Mouse (Mus musculus) liver, embryonic 14.5 days (tissue): Measurements from ENCODE around the gene Zfp758. TPM values are rescaled to one million over a fixed set of nuclear protein-coding genes. Genes with fewer than 3 reads are reported as not detected.
A peak's percentile ranks its signal among the peaks of the same experiment; 100 is the strongest.

Source experiments
- ATAC-seq: fragments of 200-750 bp; cut with Nextera tagmentation; 2 replicates; pipeline ENCODE4 v1.8.0; 2017; ENCODE audit warnings: moderate number of reproducible peaks, mild to moderate bottlenecking, moderate library complexity; ENCODE audit not compliant: insufficient read depth
- DNase-seq, 3 experiments: peaks; one replicate each; pipeline ENCODE4 v3.0.0-alpha.2; 2012 to 2013; ENCODE audit warnings: low read depth in 3 of 3, low spot score in 3 of 3
- H3K27ac ChIP-seq: fragments of 300-500 bp; sonication (generic); 2 replicates; pipeline ENCODE4 v1.5.1; 2014; ENCODE audit warnings: moderate library complexity, mild to moderate bottlenecking, control low read depth, inconsistent platforms
- H3K27me3 ChIP-seq: fragments of 300-500 bp; sonication (generic); 2 replicates; pipeline ENCODE4 v1.6.1; 2014; ENCODE audit warnings: mild to moderate bottlenecking, low read length, moderate library complexity; ENCODE audit not compliant: control insufficient read depth, insufficient read depth
- H3K36me3 ChIP-seq: fragments of 300-500 bp; sonication (generic); replicated peaks from 2 replicates; pipeline ENCODE4 v1.6.1; 2014; ENCODE audit warnings: low read depth; ENCODE audit not compliant: control insufficient read depth, insufficient read depth
- H3K4me1 ChIP-seq, 2 experiments: fragments of 200-500 bp in 1 of 2; fragments of 300-500 bp in 1 of 2; sonication (generic) in 1 of 2; replicated peaks; 2 replicates each; pipeline ENCODE4 v1.6.1; 2012 to 2014; ENCODE audit warnings: antibody characterized with exemption in 1 of 2, inconsistent platforms in 1 of 2, low read length in 1 of 2; ENCODE audit not compliant: control insufficient read depth in 2 of 2, insufficient read depth in 2 of 2
- H3K4me2 ChIP-seq: fragments of 300-500 bp; sonication (generic); 2 replicates; pipeline ENCODE4 v1.6.1; 2014; ENCODE audit warnings: low read depth, mild to moderate bottlenecking, control low read depth, moderate library complexity
- H3K4me3 ChIP-seq, 2 experiments: fragments of 200-500 bp in 1 of 2; fragments of 300-500 bp in 1 of 2; sonication (generic) in 1 of 2; 2 replicates each; pipeline ENCODE4 v1.5.1; 2012 to 2014; ENCODE audit warnings: low read depth in 2 of 2, low read length in 2 of 2, mild to moderate bottlenecking in 2 of 2, control low read depth in 1 of 2, inconsistent platforms in 1 of 2, moderate library complexity in 1 of 2; ENCODE audit not compliant: insufficient read depth in 1 of 2
- H3K9ac ChIP-seq: fragments of 300-500 bp; sonication (generic); replicated peaks from 2 replicates; pipeline ENCODE4 v1.6.1; 2014; ENCODE audit warnings: mild to moderate bottlenecking, control low read depth, moderate library complexity
- H3K9me3 ChIP-seq: fragments of 300-500 bp; sonication (generic); 2 replicates; pipeline ENCODE4 v1.6.1; 2016; ENCODE audit warnings: low read length, mixed read lengths; ENCODE audit not compliant: control insufficient read depth
- CTCF ChIP-seq: IDR thresholded peaks from 2 replicates; pipeline ENCODE4 v1.5.1; 2016; ENCODE audit warnings: antibody characterized with exemption, low read depth, control low read depth
- EP300 ChIP-seq: IDR thresholded peaks from 2 replicates; pipeline ENCODE4 v1.6.1; 2016; ENCODE audit warnings: antibody characterized with exemption, low read depth
- WGBS: fragments of 180-500 bp; shearing (Covaris S2); extraction: QIAGEN DNeasy Blood & Tissue Kit; methylation state at CpG from one replicate; pipeline ENCODE4 v1.1.7; 2014; ENCODE audit not compliant: insufficient replicate concordance; 5-methylcytosine and 5-hydroxymethylcytosine counted together
- polyA plus RNA-seq, 2 experiments: library from polyadenylated mRNA; depleted of rRNA in 1 of 2; stranded (reverse) in 1 of 2; unstranded in 1 of 2; fragments of >200 nt; fragmentation: Nextera tagmentation in 1 of 2; extraction: Ambion mirVana in 1 of 2; gene quantifications; 2 replicates each; pipeline versions ENCODE4 v1.2.1 to v1.2.3; 2012 to 2014

The Zfp758 gene
- polyA plus RNA-seq, 2 experiments: 1.3 to 4.7 TPM

- WGBS: 10% methylated on average over 12 of the region's 12 CpGs
- H3K4me3 ChIP-seq: peak overlapping the region; percentile 65 to 86; a peak in 3 of 4 replicates
- no peaks in the 10 kb centered on the region for H3K36me3 ChIP-seq
- H3K4me1 ChIP-seq: peaks cover 0 to 3% of the 10 kb centered on the region in 2 experiments; a peak in 2 of 4 replicates
- no peaks in the 10 kb centered on the region for H3K9me3 ChIP-seq
- peak overlapping the region; percentile 69 for H3K4me2 ChIP-seq
- H3K27me3 ChIP-seq: no peaks in the 10 kb centered on the region
- TF ChIP-seq EP300 (no peak), CTCF (no peak)
- ATAC-seq (no peak), DNase-seq (no peak)
- no peak overlapping the region for H3K27ac ChIP-seq
- H3K9ac ChIP-seq: no peak overlapping the region; the same call in 1 of the 2 replicates
These were observed 63.5 kb downstream of the Zfp758 start for GRCm38 (mm10) chr17:22424636-22425354.

Other genes with a start within 250 kb of the Zfp758 start
- 0.04 and 0.18 TPM in 2 replicates for gene Zfp947, start 195.3 kb upstream of the Zfp758 start, polyA plus RNA-seq (2012; rRNA removed)
- gene Zfp947, start 195.3 kb upstream of the Zfp758 start, polyA plus RNA-seq (2014; fragmentation: Nextera tagmentation; extraction: Ambion mirVana): 0.34 and 0.50 TPM in 2 replicates
- gene Zfp994, start 135.8 kb upstream of the Zfp758 start, polyA plus RNA-seq (2012; rRNA removed): 0.19 and 0.59 TPM in 2 replicates
- 1.1 and 1.2 TPM in 2 replicates for gene Zfp994, start 135.8 kb upstream of the Zfp758 start, polyA plus RNA-seq (2014; fragmentation: Nextera tagmentation; extraction: Ambion mirVana)
- gene CT030661.1, start 46.6 kb upstream of the Zfp758 start, polyA plus RNA-seq (2012; rRNA removed): 0.83 and 2.1 TPM in 2 replicates
- gene CT030661.1, start 46.6 kb upstream of the Zfp758 start, polyA plus RNA-seq (2014; fragmentation: Nextera tagmentation; extraction: Ambion mirVana): 3.8 and 4.9 TPM in 2 replicates
- gene Zfp944, start 53 bp upstream of the Zfp758 start, polyA plus RNA-seq (2012; rRNA removed): 1.4 and 2.7 TPM in 2 replicates
- 5.6 and 5.9 TPM in 2 replicates for gene Zfp944, start 53 bp upstream of the Zfp758 start, polyA plus RNA-seq (2014; fragmentation: Nextera tagmentation; extraction: Ambion mirVana)
- gene Zfp946, start 62.8 kb downstream of the Zfp758 start, polyA plus RNA-seq (2012; rRNA removed): 0.67 and 1.5 TPM in 2 replicates
- 2.3 and 2.6 TPM in 2 replicates for gene Zfp946, start 62.8 kb downstream of the Zfp758 start, polyA plus RNA-seq (2014; fragmentation: Nextera tagmentation; extraction: Ambion mirVana)
- gene Vmn2r111, start 212.0 kb downstream of the Zfp758 start, polyA plus RNA-seq (2012; rRNA removed): not detected in 2 replicates
- not detected in 2 replicates for gene Vmn2r111, start 212.0 kb downstream of the Zfp758 start, polyA plus RNA-seq (2014; fragmentation: Nextera tagmentation; extraction: Ambion mirVana)
- gene Vmn2r112, start 239.5 kb downstream of the Zfp758 start, polyA plus RNA-seq (2012; rRNA removed): not detected in 2 replicates
- not detected in 2 replicates for gene Vmn2r112, start 239.5 kb downstream of the Zfp758 start, polyA plus RNA-seq (2014; fragmentation: Nextera tagmentation; extraction: Ambion mirVana)